Mouse (Mus musculus) cerebellum, postnatal 25 days (tissue): ENCODE measurements around the gene Cep295nl.
"Not testable (repeated sequence)": the region's sequence is repeated elsewhere in the genome, so short reads cannot be mapped to it uniquely, and the experiment has no call there.

Experiments used
- DNase-seq, 2 experiments: peaks; one replicate each; pipeline ENCODE4 v3.0.0; 2021; ENCODE audit warnings: mixed read lengths in 2 of 2

Cep295nl gene

GRCm38 (mm10) chr11:118318678-118319077 lies 23.6 kb downstream of the Cep295nl start:
- peak in 1 of 2 experiments; percentile 54 for DNase-seq

GRCm38 (mm10) chr11:118317129-118317528 lies 25.2 kb downstream of the Cep295nl start:
- DNase-seq: peak; percentile 62 to 70

DNA sequence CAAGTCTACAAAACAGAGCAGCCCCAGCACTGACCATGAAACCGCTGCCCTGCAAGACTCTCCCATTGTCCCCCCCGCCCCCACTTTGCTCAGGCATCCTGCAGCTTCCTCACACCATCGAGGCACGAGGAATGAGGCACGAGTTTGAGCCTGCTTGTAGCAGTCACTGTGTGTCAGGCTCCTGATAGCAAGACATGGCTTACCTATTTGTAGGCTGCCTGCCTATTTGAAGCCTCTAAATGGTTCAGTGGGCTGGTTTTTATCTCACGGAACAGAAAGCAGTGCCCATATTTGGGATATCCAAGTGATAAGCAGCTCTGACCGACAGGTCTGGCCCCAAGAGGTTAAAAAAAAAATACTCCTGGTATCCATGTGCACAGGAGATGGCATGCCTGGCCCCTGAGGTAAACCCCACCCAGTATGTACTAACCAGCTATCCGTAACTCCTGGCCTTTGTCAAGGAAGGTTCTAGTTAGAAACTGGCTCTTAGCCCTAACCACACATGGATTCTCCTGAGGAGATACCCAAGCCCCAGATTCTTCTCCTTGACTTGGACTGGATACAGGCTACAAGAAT lies 26.0 kb downstream of the Cep295nl start:
- no peak for DNase-seq

DNA sequence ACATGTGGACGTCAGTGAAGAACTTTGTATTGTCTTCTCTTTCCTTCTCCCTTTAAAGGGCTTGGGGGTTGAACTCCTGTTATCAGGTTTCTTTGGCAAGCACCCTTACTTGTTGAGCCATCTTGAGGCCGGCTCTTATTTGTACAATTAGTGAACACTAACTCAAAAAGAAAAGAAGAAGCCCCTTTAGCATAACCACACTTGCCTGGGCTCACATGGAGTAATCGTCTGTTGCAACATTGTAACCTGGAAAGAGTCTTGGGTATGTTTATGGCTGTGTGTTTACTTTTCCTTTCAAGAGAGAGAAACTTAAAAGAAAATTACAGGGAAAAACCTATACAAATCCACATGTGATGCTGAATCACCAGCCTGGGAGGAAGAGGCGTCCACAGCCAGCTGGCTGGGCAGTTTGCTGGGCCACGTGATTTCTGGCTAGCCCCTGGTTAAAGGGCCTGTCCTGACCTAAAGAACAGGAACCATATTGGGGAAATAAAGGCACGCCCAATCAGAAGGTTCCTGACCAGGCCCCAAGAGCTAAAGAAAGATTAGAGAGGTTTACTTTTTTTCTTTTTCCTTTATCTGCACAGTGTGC lies 30.1 kb downstream of the Cep295nl start:
- DNase-seq: no peak

GRCm38 (mm10) chr11:118307962-118308361 lies 34.3 kb downstream of the Cep295nl start:
- not testable (repeated sequence) for DNase-seq

GRCm38 (mm10) chr11:118303959-118304358 lies 38.3 kb downstream of the Cep295nl start:
- not testable (repeated sequence) for DNase-seq

- DNase-seq: no peak
These were observed 43.5 kb downstream of the Cep295nl start for GRCm38 (mm10) chr11:118298810-118299209.

DNA sequence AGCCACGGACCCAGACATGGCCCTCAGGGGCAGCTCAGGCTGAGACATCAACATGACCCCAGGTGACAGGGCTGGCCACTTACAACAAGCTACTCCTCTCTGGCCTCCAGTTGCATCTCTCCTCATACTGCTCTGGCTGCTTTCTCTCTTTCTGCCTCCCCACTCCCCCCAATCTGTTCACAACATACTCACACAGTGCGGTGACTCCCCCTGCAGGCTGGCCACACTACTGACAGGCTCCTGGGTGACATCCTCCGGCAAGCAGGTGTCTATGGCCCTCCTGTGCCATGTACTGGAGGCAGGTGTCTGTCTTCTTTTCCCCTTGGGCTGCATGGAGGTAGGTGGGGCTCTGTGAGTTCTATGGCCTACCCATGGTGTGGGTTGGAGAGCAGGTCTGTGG lies 44.3 kb downstream of the Cep295nl start:
- DNase-seq: no peak

DNA sequence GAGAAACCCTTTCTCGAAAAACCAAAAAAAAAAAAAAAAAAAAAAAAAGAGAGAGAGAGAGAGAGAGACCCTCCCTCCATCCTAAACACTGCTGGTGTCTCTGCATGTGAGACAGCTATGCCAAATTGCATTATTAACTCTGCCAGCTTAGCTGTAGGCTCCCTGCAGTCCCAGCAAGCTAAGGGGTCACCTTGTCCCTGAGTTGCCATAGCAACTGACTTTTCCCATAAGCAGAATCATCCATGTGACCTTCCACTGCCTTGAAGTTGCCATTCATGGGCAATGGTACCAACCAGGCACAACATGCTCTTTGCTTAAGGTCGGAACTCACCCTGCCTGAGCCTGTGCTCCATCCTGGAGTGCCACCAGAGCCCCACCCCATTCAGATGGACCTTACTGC lies 47.3 kb downstream of the Cep295nl start:
- DNase-seq: no peak

GRCm38 (mm10) chr11:118292671-118293070 lies 49.6 kb downstream of the Cep295nl start:
- DNase-seq: no peak

- DNase-seq: peak; percentile 100
These were observed 52.1 kb downstream of the Cep295nl start, which contains the start of gene Usp36 for GRCm38 (mm10) chr11:118289999-118290889. Gene Usp36 (minus strand): TSS chr11:118290244.

DNA sequence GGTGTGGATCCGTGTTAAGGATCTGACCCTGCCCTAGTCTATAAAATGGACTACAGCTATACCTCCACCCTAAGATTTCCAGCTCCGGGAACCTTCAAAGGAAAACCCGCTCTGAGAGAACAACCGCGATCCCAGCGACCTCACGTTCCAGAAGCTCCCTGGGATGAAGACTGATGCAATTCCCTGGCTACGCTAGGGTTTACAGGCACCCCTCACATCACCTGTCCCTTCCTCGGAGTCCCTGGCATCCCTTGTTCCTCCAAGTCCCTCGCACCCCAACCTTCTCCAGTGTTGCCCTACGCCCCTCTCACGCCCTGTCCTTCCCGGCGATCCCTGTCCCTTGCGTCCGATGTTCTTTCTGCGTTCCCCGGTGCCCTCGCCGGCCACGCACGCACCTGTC lies 52.7 kb downstream of the Cep295nl start:
- no peak for DNase-seq

- peak in 1 of 2 experiments; percentile 40 for DNase-seq
These were observed 53.2 kb downstream of the Cep295nl start for GRCm38 (mm10) chr11:118289037-118289511.

GRCm38 (mm10) chr11:118287573-118287972 lies 54.7 kb downstream of the Cep295nl start:
- no peak for DNase-seq

DNA sequence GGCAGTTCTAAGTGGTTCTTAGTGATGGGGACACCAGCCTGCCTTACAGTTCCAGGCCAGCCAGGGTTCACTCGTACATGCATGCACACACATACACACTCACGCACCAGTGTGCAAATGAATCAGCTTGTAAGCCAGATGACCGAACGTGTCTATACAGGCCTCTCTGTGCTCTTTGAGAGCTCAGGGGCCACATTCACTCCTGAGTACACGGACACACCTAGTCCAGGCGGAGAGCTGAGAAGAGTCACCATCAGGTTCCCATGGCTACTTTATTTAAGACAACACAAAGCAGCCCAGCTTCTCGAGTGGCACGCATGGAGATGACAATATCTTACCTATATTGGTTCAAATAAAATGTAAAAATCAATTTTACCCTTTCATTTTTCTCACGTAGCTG lies 55.9 kb downstream of the Cep295nl start:
- no peak for DNase-seq

DNA sequence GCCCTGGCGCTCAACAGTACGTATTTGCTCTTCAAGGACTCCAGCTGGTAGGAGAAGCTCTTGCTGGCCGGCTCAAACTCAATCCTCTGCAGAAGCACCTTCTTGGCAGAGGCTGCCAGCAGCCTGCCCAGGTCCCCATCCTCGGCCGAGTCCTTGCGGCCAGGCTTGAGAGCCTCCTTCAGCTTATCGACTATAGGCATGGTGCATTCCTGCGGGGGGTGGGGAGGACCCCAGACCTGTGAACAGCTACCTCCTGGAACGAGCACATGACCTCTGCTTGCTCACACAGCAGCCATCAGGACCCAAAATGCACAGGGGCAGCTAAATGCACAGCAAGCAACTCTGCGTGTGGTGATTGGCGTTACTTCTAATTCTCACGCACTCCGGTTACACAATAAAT lies 56.5 kb downstream of the Cep295nl start:
- no peak for DNase-seq
